Mouse (Mus musculus) left cerebral cortex, postnatal 14 days (tissue): ENCODE data around the gene Gmpr. TPM values are rescaled to one million over a fixed set of nuclear protein-coding genes. Genes with fewer than 3 reads are reported as not detected.
"Not testable (repeated sequence)": the region's sequence is repeated elsewhere in the genome, so short reads cannot be mapped to it uniquely, and the experiment has no call there.

Experiments
- DNase-seq, 2 experiments: peaks; one replicate each; pipeline ENCODE4 v3.0.0; 2021 to 2022; ENCODE audit warnings: low spot score in 2 of 2, mixed read lengths in 1 of 2
- intact Hi-C: fragments of 180-260 bp; cut with DNase I; formaldehyde crosslinking; loops from one replicate; pipeline ENCODE4 v1.15.1; 2025
- long read RNA-seq, 2 experiments: library from polyadenylated mRNA; stranded (forward); transcript quantifications; one replicate each; pipeline ENCODE4 v2.0.0; 2021
- total RNA-seq, 2 experiments: library from RNA; stranded (reverse); gene quantifications; 2 replicates each; pipeline ENCODE4 v1.2.3; 2021

The Gmpr gene
- 10 to 100 TPM; 40.7 to 45.2 TPM for total RNA-seq
- long read RNA-seq, experiment 1, transcript Gmpr-201 (9 exons, 1,580 nt): major isoform, 72 of 212 reads
- long read RNA-seq, experiment 1, partial matches to known transcripts: 6 of 212 reads
- long read RNA-seq, experiment 1, other reads (novel, unspliced or antisense): 134 of 212 reads
- long read RNA-seq, experiment 2, transcript Gmpr-201 (9 exons, 1,580 nt): major isoform, 49 of 162 reads
- long read RNA-seq, experiment 2, partial matches to known transcripts: 44 of 162 reads
- long read RNA-seq, experiment 2, other reads (novel, unspliced or antisense): 69 of 162 reads

GRCm38 (mm10) chr13:45507274-45508229 lies at the start of gene Gmpr:
Gmpr (plus strand) TSS chr13:45507444.
- intact Hi-C loops: no loop called here

GRCm38 (mm10) chr13:45457459-45457858 lies 49.8 kb upstream of the Gmpr start:
- DNase-seq: no peak
- intact Hi-C loops: no loop called here

More at GRCm38 (mm10) chr13:45507274-45508229, at the start of gene Gmpr:
- DNase-seq: peak; percentile 85

GRCm38 (mm10) chr13:45460177-45460576 lies 47.1 kb upstream of the Gmpr start:
- intact Hi-C loops: no loop called here

GRCm38 (mm10) chr13:45461370-45461958 lies 45.8 kb upstream of the Gmpr start:
- DNase-seq: no peak
- intact Hi-C loops: no loop called here

More at GRCm38 (mm10) chr13:45460177-45460576, 47.1 kb upstream of the Gmpr start:
- no peak for DNase-seq

GRCm38 (mm10) chr13:45465616-45466015 lies 41.6 kb upstream of the Gmpr start:
- intact Hi-C loops: no loop called here

GRCm38 (mm10) chr13:45466031-45466519 lies 41.2 kb upstream of the Gmpr start:
- intact Hi-C loops: no loop called here
- DNase-seq: no peak

More at GRCm38 (mm10) chr13:45465616-45466015, 41.6 kb upstream of the Gmpr start:
- DNase-seq: no peak

GRCm38 (mm10) chr13:45468751-45469150 lies 38.5 kb upstream of the Gmpr start:
- DNase-seq: no peak
- intact Hi-C loops: no loop called here

GRCm38 (mm10) chr13:45469481-45470301 lies 37.6 kb upstream of the Gmpr start:
- no peak for DNase-seq
- intact Hi-C loops: loop anchor here (10.0 kb wide), 1 partner anchor 465 kb away; the partner anchor contains the start of gene Dtnbp1

GRCm38 (mm10) chr13:45473311-45473710 lies 33.9 kb upstream of the Gmpr start:
- DNase-seq: no peak
- intact Hi-C loops: loop anchor here (10.0 kb wide), 1 partner anchor 469 kb away; the partner anchor contains the start of gene Dtnbp1

- intact Hi-C loops: loop anchor here (10.0 kb wide), 1 partner anchor 470 kb away; the partner anchor contains the start of gene Dtnbp1
- DNase-seq: no peak
These were observed 31.9 kb upstream of the Gmpr start for GRCm38 (mm10) chr13:45475297-45475696.

- intact Hi-C loops: loop anchor here (2.0 to 10.0 kb wide), 2 partner anchors 446 to 472 kb away; partner anchors contain the start of gene Dtnbp1
- peak; percentile 84 to 89 for DNase-seq
These were observed 30.1 kb upstream of the Gmpr start for GRCm38 (mm10) chr13:45477183-45477582.

- intact Hi-C loops: loop anchor here (10.0 kb wide), 1 partner anchor 475 kb away; the partner anchor contains the start of gene Dtnbp1
- no peak for DNase-seq
These were observed 27.3 kb upstream of the Gmpr start for GRCm38 (mm10) chr13:45479951-45480350.

- DNase-seq: no peak
- intact Hi-C loops: no loop called here
These were observed 24.0 kb upstream of the Gmpr start for GRCm38 (mm10) chr13:45483215-45483614.

GRCm38 (mm10) chr13:45483949-45484348 lies 23.3 kb upstream of the Gmpr start:
- DNase-seq, intact Hi-C loops: not testable (repeated sequence)

GRCm38 (mm10) chr13:45485602-45486001 lies 21.6 kb upstream of the Gmpr start:
- intact Hi-C loops: no loop called here
- DNase-seq: no peak

GRCm38 (mm10) chr13:45486598-45486997 lies 20.6 kb upstream of the Gmpr start:
- intact Hi-C loops: no loop called here
- DNase-seq: no peak

GRCm38 (mm10) chr13:45491991-45492732 lies 15.1 kb upstream of the Gmpr start:
- intact Hi-C loops: no loop called here
- DNase-seq: no peak

- DNase-seq: no peak
- intact Hi-C loops: no loop called here
These were observed 13.4 kb upstream of the Gmpr start for GRCm38 (mm10) chr13:45493846-45494245.
